Mouse (Mus musculus) left cerebral cortex, adult 11 months (tissue): ENCODE results near the gene F13b.
A peak's percentile ranks its signal among the peaks of the same experiment; 100 is the strongest.

Source experiments
- DNase-seq: peaks from one replicate; pipeline ENCODE4 v3.0.0; 2022; ENCODE audit warnings: low spot score

The F13b gene

GRCm38 (mm10) chr1:139501258-139501752 lies at the start of gene F13b:
Gene F13b, plus strand, starts transcription at chr1:139501702.
- DNase-seq = no peak

- peak; percentile 78 for DNase-seq
Observed at GRCm38 (mm10) chr1:139454340-139455225, 46.9 kb upstream of the F13b start, which contains the start of gene Aspm. Gene Aspm, plus strand, starts transcription at chr1:139454772.

GRCm38 (mm10) chr1:139455226-139455869 lies 46.2 kb upstream of the F13b start:
- no peak for DNase-seq

- DNase-seq = no peak
Observed at GRCm38 (mm10) chr1:139460807-139461206, 40.7 kb upstream of the F13b start.

GRCm38 (mm10) chr1:139465936-139466335 lies 35.6 kb upstream of the F13b start:
- no peak for DNase-seq

GRCm38 (mm10) chr1:139478898-139479297 lies 22.6 kb upstream of the F13b start:
- DNase-seq = no peak

- DNase-seq = no peak
Observed at GRCm38 (mm10) chr1:139480246-139480645, 21.3 kb upstream of the F13b start.

GRCm38 (mm10) chr1:139481146-139481545 lies 20.4 kb upstream of the F13b start:
- no peak for DNase-seq

GRCm38 (mm10) chr1:139494630-139495029 lies 6.9 kb upstream of the F13b start:
- DNase-seq = no peak

- no peak for DNase-seq
Observed at GRCm38 (mm10) chr1:139495408-139495807, 6.1 kb upstream of the F13b start.

- no peak for DNase-seq
Observed at GRCm38 (mm10) chr1:139496212-139496611, 5.3 kb upstream of the F13b start.

GRCm38 (mm10) chr1:139499751-139500150 lies 1.8 kb upstream of the F13b start:
- no peak for DNase-seq

- DNase-seq = no peak
Observed at GRCm38 (mm10) chr1:139514556-139514955, 13.1 kb downstream of the F13b start.

- DNase-seq = no peak
Observed at GRCm38 (mm10) chr1:139548536-139548935, 47.0 kb downstream of the F13b start.

- DNase-seq = no peak
Observed at GRCm38 (mm10) chr1:139551311-139551710, 49.8 kb downstream of the F13b start.

GRCm38 (mm10) chr1:139560024-139560423 lies 58.5 kb downstream of the F13b start, which contains the start of gene Cfhr1:
Gene Cfhr1, minus strand, starts transcription at chr1:139560272.
- no peak for DNase-seq
